Mouse (Mus musculus) E14TG2a.4 (cell line): ENCODE measurements around the gene Klf3.
A peak's percentile ranks its signal among the peaks of the same experiment; 100 is the strongest.

ENCODE experiments used
- H3K27me3 ChIP-seq: 2 replicates; pipeline ENCODE4 v1.6.1; 2014; ENCODE audit warnings: low read length, control low read depth; ENCODE audit not compliant: insufficient read depth
- H3K36me3 ChIP-seq: 2 replicates; pipeline ENCODE4 v1.6.1; 2014; ENCODE audit warnings: low read length, control low read depth; ENCODE audit not compliant: insufficient read depth
- H3K4me1 ChIP-seq: replicated peaks from 2 replicates; pipeline ENCODE4 v1.6.1; 2014; ENCODE audit warnings: low read depth, low read length, control low read depth
- H3K4me3 ChIP-seq: replicated peaks from 2 replicates; pipeline ENCODE4 v1.5.1; 2014; ENCODE audit warnings: mild to moderate bottlenecking, low read length
- H3K9me3 ChIP-seq: 2 replicates; pipeline ENCODE4 v1.6.1; 2014; ENCODE audit warnings: low read length, control low read depth
- CTCF ChIP-seq: conservative IDR thresholded peaks from 2 replicates; pipeline ENCODE4 v1.5.1; 2014; ENCODE audit warnings: low read length
- NANOG ChIP-seq: IDR thresholded peaks from 2 replicates; pipeline ENCODE4 v1.6.1; 2014; ENCODE audit warnings: borderline replicate concordance, low read length, mixed read lengths
- POU5F1 ChIP-seq: IDR thresholded peaks from 2 replicates; pipeline ENCODE4 v1.6.1; 2014; ENCODE audit warnings: low read length, borderline replicate concordance

Klf3 gene

GRCm38 (mm10) chr5:64806600-64806999, 3.4 kb downstream of the Klf3 start:
- no peaks in the 10 kb centered on the region for H3K27me3 ChIP-seq
- H3K4me1 ChIP-seq = peaks cover 64% of the 10 kb centered on the region
- H3K9me3 ChIP-seq = no peaks in the 10 kb centered on the region
- TF ChIP-seq CTCF (no peak), POU5F1 (no peak), NANOG (no peak)
- peak overlapping the region; percentile 93 for H3K4me3 ChIP-seq
- H3K36me3 ChIP-seq = peaks cover 34% of the 10 kb centered on the region

DNA sequence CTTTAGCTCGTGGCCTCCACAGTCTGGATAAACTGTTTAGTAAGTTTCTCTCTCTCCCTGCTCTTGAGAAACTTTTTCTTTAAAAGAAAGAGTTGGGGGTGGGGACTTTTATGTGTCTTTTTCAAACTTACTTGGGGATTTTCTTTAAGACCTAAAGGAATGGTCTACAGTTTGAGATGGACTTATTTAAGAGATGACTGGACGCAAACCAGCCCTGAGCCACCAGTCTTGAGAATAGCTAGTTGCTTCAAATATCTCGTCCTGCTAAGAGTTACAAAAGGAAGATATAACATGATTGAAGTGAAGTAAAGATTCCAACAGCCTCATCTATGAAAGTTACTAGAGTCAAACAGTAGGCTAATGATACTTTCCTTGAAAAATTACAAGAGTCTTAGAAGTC, 4.0 kb downstream of the Klf3 start:
- H3K36me3 ChIP-seq = peaks cover 34% of the 10 kb centered on the region
- TF ChIP-seq NANOG = no peak
- no peak for TF ChIP-seq POU5F1
- no peak for TF ChIP-seq CTCF

DNA sequence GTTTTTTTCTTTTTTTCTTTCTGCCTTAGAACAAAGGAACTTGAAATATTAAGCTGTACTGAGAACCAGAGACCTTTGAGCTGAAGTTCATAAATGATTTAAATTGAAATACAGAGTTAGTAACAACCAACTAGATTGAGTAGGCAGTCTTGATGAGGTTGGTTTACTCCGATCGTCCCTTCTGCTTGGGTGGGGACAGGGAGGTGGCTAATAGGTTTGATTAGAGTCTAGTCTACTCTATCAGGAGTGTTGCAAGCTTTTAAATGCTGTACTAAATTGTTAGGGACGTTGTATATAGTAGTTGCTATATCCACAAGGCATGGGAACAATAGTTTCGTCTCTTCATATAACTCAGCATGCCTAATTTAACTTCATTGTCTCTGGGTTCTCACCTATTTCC, 4.4 kb downstream of the Klf3 start:
- peaks cover 35% of the 10 kb centered on the region for H3K36me3 ChIP-seq
- no peaks in the 10 kb centered on the region for H3K9me3 ChIP-seq
- TF ChIP-seq NANOG (no peak), CTCF (no peak)
- peak overlapping the region; percentile 93 for H3K4me3 ChIP-seq
- H3K27me3 ChIP-seq = no peaks in the 10 kb centered on the region
- H3K4me1 ChIP-seq = peaks cover 63% of the 10 kb centered on the region

More for the DNA sequence above, 4.0 kb downstream of the Klf3 start:
- peak overlapping the region; percentile 93 for H3K4me3 ChIP-seq
- peaks cover 59% of the 10 kb centered on the region for H3K4me1 ChIP-seq
- H3K9me3 ChIP-seq = no peaks in the 10 kb centered on the region
- H3K27me3 ChIP-seq = no peaks in the 10 kb centered on the region

DNA sequence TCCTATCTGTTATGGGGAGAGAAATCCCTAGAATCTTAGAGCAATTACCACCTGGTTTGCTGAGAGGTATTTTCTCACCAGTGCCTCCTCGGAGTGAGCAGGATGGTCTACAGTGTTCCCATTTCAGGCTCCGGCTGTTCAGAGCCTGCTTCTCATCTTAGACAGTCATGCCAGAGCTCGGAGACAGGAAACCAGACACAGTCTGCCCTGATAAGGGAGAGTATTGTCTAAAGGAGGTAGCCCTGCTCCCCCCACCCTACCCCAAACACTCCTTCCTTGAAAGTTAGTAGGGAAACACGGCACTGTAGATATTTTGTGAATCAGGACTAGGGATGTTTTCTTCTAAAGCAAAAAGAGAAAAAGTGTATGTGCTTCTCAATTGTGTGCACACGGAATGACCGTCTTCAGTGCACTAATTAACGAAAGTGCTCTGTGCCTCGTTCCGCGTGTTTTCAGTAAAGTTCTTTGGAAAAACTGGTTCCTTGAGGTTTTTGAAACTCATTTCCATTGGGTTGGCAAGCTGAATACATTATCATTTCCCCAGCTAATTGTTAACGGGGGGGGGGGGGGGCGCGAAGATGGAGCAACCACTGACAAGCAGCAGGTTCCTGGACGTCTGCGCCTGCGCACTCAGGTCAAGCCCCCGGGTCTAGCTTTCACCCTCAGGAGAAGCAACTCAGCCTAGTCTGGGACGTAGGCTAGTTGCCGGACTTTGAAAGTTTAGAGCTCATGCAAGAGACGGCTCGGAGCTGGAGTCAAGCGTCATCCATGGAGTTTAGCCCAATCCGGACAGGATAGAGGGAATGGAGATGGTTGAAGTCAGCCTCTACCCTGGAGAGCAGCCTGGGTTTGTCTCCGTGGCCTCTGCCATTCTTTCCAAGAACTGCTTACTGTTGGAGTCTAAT, 5.2 kb downstream of the Klf3 start:
- H3K4me1 ChIP-seq = peaks cover 70% of the 10 kb centered on the region
- no peaks in the 10 kb centered on the region for H3K27me3 ChIP-seq
- H3K36me3 ChIP-seq = peaks cover 38% of the 10 kb centered on the region
- peak overlapping the region; percentile 93 for H3K4me3 ChIP-seq
- TF ChIP-seq CTCF (no peak), POU5F1 (no peak), NANOG (no peak)
- no peaks in the 10 kb centered on the region for H3K9me3 ChIP-seq

DNA sequence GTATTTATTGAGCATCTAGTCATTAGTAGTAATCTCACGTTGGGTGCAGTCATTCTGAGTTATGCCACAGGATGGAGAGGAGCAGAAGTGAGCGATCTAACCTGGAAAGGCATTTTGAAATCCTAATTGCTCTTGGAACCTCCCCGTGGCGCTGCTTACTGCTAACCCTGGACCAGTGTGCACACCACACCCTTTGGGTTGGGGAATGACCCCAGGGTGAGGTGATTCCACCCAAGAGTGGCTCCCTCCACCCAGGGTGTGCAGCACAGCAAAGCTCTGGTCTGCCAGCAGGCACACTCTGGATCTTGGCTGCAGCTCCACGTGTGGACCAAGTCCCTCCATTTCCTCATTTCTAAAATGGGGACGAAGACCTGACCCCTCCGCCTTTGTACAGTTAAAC, 6.1 kb downstream of the Klf3 start:
- Histone ChIP-seq H3K36me3 (peaks cover 42% of the 10 kb centered on the region), H3K9me3 (no peaks in the 10 kb centered on the region), H3K4me3 (peak overlapping the region; percentile 93), H3K27me3 (no peaks in the 10 kb centered on the region), H3K4me1 (peaks cover 78% of the 10 kb centered on the region)
- TF ChIP-seq CTCF = no peak
- no peak for TF ChIP-seq NANOG
- TF ChIP-seq POU5F1 = no peak

DNA sequence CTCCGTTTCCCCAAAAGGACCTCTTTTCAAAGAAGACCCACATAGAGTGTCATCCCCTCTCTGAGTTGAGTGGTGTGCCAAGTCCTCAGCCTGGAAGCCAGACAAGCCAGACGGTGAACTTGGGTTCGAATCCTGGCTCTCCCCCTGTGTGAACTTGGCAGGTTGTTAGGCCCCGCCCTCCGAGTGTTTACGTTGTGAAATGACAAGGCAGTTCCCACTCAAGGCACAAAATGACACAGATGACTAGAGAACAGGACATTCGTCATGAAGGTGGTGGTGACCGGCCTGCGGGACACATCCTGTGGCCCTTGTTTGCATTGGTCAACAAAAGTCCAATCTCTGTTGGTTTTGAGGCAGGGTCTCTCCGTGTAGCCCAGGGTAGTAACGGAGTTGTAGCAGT, 6.7 kb downstream of the Klf3 start:
- H3K4me3 ChIP-seq = peak overlapping the region; percentile 93
- TF ChIP-seq NANOG (no peak), POU5F1 (no peak), CTCF (no peak)
- H3K27me3 ChIP-seq = no peaks in the 10 kb centered on the region

GRCm38 (mm10) chr5:64810860-64811499, 7.8 kb downstream of the Klf3 start:
- Histone ChIP-seq H3K4me3 (peak overlapping the region; percentile 93), H3K4me1 (peaks cover 84% of the 10 kb centered on the region), H3K9me3 (no peaks in the 10 kb centered on the region), H3K27me3 (no peaks in the 10 kb centered on the region), H3K36me3 (peaks cover 58% of the 10 kb centered on the region)
- no peak for TF ChIP-seq POU5F1
- TF ChIP-seq NANOG = no peak
- no peak for TF ChIP-seq CTCF

More for the DNA sequence above, 6.7 kb downstream of the Klf3 start:
- Histone ChIP-seq H3K36me3 (peaks cover 48% of the 10 kb centered on the region), H3K9me3 (no peaks in the 10 kb centered on the region), H3K4me1 (peaks cover 83% of the 10 kb centered on the region)

GRCm38 (mm10) chr5:64811500-64812123, 8.4 kb downstream of the Klf3 start:
- Histone ChIP-seq H3K4me1 (peaks cover 84% of the 10 kb centered on the region), H3K27me3 (no peaks in the 10 kb centered on the region), H3K36me3 (peaks cover 61% of the 10 kb centered on the region), H3K4me3 (peak overlapping the region; percentile 78), H3K9me3 (no peaks in the 10 kb centered on the region)
- TF ChIP-seq NANOG = no peak
- no peak for TF ChIP-seq CTCF
- TF ChIP-seq POU5F1 = no peak
